Mouse (Mus musculus) macrophage (primary cell): ENCODE data around the gene Noxa1. TPM values are rescaled to one million over a fixed set of nuclear protein-coding genes. Genes with fewer than 3 reads are reported as not detected.

Experiments
- H3K27ac ChIP-seq: fragments of 350-480 bp; formaldehyde crosslinking; 2 replicates; pipeline ENCODE4 v1.9.0; 2021
- H3K36me3 ChIP-seq: fragments of 350-480 bp; formaldehyde crosslinking; 2 replicates; pipeline ENCODE4 v1.9.0; 2021; ENCODE audit errors: inconsistent target
- H3K4me3 ChIP-seq: fragments of 350-480 bp; formaldehyde crosslinking; 2 replicates; pipeline ENCODE4 v1.9.0; 2021; ENCODE audit errors: inconsistent target
- H3K79me2 ChIP-seq: fragments of 350-480 bp; formaldehyde crosslinking; 2 replicates; pipeline ENCODE4 v1.9.0; 2021; ENCODE audit errors: inconsistent target
- WGBS: methylation state at CpG from one replicate; pipeline ENCODE4 v1.1.7; 2026; ENCODE audit warnings: inconsistent platforms; ENCODE audit not compliant: missing documents; 5-methylcytosine and 5-hydroxymethylcytosine counted together
- polyA plus RNA-seq: library from polyadenylated mRNA; stranded (reverse); fragments of 250-400 nt; gene quantifications from 3 replicates; pipeline ENCODE4 v1.2.4, GENCODE M21; 2018; ENCODE audit warnings: inconsistent platforms

The Noxa1 gene
- polyA plus RNA-seq, 1 experiment from 2014 or later, result not detected

DNA sequence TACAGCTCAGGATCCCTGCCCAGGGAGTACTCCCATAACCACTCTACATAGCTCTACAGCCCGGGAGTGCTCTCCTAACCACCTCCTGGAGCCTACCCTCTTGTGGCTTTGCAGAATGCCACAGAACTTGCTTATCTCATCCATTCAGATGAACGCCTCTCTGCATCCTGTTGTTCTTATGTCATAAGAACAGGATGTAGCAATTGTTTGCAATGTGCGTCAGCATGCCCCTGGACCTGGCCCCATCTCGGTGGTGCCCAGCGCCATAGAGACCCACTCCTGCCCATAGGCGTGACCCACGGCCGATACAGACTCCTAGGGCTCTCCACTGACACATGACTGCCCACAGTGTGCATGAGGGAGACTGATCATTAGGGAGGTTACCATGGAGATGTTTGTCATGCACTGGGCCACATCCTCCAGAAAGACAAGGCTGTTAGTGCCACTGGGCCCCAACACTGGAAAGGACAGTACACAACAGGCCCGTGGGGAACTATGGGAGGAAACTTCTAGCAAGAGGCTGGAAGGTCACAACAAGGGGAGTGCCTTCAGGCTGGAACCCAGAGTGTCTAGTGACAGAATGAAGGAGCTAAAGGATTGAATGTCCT lies 16.3 kb upstream of the Noxa1 start:
- WGBS, result 14% methylated on average over 9 of the region's 9 CpGs
- Histone ChIP-seq H3K79me2 (no peaks in the 10 kb centered on the region), H3K4me3 (no peak overlapping the region), H3K27ac (no peak overlapping the region), H3K36me3 (no peaks in the 10 kb centered on the region)

DNA sequence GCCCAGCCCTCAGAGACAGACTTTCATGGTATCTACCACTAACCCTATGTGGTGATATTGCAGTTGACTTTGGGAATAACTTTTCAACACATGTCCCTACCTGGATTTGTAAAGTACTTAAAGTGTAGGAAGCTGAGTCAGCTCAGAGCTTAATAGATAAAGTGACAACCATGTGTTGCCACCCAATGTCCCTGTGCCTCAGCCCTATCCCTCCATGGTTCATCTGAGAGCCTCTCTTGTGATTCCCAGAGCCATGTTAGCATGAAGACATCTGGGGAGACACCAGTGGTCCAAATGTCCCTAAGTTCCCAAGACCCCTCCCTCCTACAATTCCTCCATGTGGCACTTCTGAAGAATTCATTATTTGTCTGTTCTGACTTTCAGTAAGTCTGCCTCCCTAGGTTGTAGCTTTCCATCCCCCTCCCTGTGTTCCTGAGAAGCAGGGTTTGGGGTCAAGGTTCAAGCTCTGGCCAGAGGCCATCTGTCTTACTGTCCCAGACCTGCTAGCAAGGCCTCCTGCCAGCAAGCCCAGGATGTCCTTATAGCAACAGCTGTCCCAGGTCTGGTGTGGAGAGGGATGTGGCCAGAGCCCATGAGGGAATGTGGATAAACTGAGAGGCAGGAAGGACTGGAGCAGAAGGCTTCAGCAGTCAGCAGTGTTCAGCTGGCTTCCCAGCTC lies 15.7 kb upstream of the Noxa1 start:
- Histone ChIP-seq H3K79me2 (no peaks in the 10 kb centered on the region), H3K27ac (no peak overlapping the region)

DNA sequence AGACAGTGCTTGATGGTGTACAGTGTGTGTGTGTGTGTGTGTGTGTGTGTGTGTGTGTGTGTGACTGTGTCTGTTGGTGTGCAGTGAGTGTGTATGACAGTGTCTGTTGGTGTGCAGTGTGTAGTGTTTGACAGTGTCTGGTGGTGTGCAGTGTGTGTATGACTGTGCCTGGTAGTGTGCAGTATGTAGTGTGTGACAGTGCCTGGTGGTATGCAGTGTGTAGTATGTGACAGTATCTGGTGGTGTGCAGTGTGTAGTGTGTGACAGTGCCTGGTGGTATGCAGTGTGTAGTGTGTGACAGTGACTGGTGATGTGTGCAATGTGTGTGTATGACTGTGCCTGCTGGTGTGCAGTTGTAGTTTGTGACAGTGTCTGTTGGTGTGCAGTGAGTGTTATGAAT lies 14.5 kb upstream of the Noxa1 start:
- Histone ChIP-seq H3K36me3 (no peaks in the 10 kb centered on the region), H3K27ac (no peak overlapping the region), H3K79me2 (no peaks in the 10 kb centered on the region), H3K4me3 (no peak overlapping the region)

More for the DNA sequence above, 15.7 kb upstream of the Noxa1 start:
- no peaks in the 10 kb centered on the region for H3K36me3 ChIP-seq
- H3K4me3 ChIP-seq, result no peak overlapping the region

DNA sequence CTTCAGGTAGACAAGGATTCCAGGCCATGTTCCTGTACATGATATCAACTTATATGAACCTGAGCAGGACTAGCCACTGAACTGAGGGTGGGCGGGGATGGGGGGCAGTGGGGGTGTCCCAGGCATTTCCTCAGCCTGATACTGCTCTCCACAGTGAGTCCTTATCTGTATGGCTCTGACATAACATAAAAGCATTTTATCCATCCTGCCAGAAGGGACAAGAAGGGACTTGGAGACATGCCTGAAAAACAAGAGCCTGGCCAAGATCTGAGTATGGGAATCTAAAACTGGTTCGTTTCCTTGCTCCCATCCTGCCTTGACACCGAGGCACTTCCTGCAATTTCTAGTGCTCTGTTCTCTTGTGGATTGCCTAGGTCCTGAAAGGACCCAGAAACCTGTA lies 11.1 kb upstream of the Noxa1 start:
- no peak overlapping the region for H3K27ac ChIP-seq
- no peak overlapping the region for H3K4me3 ChIP-seq
- H3K36me3 ChIP-seq, result no peaks in the 10 kb centered on the region
- H3K79me2 ChIP-seq, result no peaks in the 10 kb centered on the region
- 81% methylated on average over 3 of the region's 3 CpGs for WGBS

DNA sequence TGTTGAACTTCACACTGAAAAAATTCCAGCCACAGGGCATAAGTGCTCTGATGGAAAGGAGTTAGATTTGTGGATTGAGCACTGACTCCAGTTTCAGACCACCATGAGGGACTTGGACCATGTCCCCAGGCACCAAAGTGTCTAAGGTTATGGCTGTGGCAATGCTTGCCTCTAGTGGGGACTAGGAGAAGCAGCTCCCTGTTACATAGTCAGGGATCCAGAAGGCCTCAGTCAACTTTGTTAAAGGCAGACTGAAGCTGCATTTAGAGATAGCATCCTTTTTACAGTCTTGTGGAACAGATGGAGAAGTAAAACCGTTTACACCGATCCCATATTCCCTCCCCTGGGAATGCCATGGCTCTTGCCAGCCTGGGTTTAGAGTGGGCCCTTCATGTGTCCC lies 9.2 kb upstream of the Noxa1 start:
- no peak overlapping the region for H3K4me3 ChIP-seq
- no peak overlapping the region for H3K27ac ChIP-seq
- H3K79me2 ChIP-seq, result no peaks in the 10 kb centered on the region
- WGBS, result 84% methylated on average over 2 of the region's 2 CpGs
- no peaks in the 10 kb centered on the region for H3K36me3 ChIP-seq

- H3K4me3 ChIP-seq, result no peak overlapping the region
- WGBS, result 76% methylated on average over 3 of the region's 3 CpGs
These were observed 4.8 kb upstream of the Noxa1 start for GRCm38 (mm10) chr2:25099703-25100102.

DNA sequence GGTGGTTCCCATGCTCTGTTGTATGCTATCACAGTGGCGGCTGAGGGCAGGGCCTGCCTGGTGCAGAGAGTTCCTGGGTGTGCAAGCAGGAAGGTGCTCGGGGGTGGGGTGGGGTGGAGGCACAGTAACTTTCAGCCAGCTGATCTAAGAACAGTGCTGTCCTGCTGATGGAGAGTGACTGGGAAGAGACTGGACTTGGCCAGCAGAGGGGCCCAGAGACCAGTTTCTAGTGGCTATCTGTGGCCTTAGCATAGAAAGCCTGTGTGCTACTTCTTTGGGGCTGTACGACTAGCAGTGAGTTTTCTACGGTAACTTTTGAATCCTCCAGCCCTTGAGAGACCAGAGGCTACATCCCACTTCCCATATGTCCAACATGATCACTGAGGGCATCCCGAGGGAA lies 4.0 kb upstream of the Noxa1 start:
- H3K79me2 ChIP-seq, result no peaks in the 10 kb centered on the region
- no peaks in the 10 kb centered on the region for H3K36me3 ChIP-seq
- 65% methylated on average over 5 of the region's 5 CpGs for WGBS
- no peak overlapping the region for H3K27ac ChIP-seq
- no peak overlapping the region for H3K4me3 ChIP-seq

More at GRCm38 (mm10) chr2:25099703-25100102, 4.8 kb upstream of the Noxa1 start:
- Histone ChIP-seq H3K36me3 (no peaks in the 10 kb centered on the region), H3K79me2 (no peaks in the 10 kb centered on the region), H3K27ac (no peak overlapping the region)

- Histone ChIP-seq H3K27ac (no peak overlapping the region), H3K36me3 (no peaks in the 10 kb centered on the region), H3K4me3 (no peak overlapping the region), H3K79me2 (no peaks in the 10 kb centered on the region)
- 90% methylated on average over 3 of the region's 3 CpGs for WGBS
These were observed 3.2 kb upstream of the Noxa1 start for GRCm38 (mm10) chr2:25098005-25098615.

DNA sequence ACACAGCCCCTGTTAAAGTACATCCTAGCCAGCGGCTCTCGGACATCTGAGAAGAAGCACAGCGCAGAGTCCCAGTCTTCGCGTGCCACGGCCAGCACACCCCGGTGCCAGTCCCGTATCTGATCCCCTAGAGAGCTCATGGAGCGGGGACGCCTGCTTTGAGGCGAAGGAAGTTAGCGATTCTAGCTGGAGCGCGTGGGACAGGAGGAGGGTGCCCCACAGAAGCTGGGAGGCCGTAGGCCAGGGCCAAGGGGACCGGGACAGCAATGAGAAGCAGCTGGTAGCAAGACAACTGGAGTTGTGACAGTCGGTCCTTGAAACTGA lies 202 bp downstream of the Noxa1 start:
- H3K27ac ChIP-seq, result no peak overlapping the region
- H3K36me3 ChIP-seq, result no peaks in the 10 kb centered on the region
- H3K4me3 ChIP-seq, result no peak overlapping the region
- no peaks in the 10 kb centered on the region for H3K79me2 ChIP-seq
- 62% methylated on average over 17 of the region's 17 CpGs for WGBS

DNA sequence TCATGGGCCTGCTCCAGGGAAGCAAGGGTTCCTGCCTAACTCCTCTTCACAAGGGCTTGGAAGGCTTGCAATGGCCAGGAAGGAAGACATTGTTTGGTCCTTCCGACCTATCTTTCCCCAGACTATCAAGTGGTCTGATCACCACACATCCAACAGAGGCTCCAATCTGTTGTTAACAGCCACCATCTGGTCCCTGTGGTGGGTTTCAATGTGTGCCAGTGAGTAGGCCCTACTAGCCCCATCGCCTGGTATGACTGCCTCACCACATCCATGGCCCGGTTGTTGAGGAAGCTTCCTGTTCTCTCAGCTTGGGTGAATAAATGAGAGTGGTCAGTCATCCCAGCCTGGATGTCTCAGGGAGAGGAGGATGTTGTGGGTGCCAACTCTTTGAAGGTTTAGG lies 6.3 kb downstream of the Noxa1 start:
- Histone ChIP-seq H3K36me3 (no peaks in the 10 kb centered on the region), H3K4me3 (no peak overlapping the region), H3K27ac (no peak overlapping the region), H3K79me2 (no peaks in the 10 kb centered on the region)
- WGBS, result 81% methylated on average over 3 of the region's 3 CpGs

DNA sequence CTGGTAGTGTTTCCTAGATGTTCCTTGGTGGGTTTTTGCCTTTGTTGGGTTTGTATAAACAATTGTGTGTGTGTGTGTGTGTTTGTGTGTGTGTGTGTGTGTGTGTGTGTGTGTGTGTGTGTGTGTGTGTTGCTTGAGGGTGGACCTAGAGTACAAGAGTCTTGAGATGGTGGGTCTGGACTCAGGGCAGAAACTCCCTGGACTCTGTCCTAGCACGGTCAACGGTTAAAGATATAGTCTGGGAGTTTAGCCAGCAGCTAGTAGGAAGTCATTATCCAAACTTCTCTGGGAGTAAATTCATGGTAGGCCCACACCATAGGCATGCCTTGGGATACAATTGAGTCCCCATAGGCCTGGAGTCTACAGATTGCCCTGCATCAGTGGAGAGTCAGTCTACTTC lies 7.1 kb downstream of the Noxa1 start:
- Histone ChIP-seq H3K27ac (no peak overlapping the region), H3K4me3 (no peak overlapping the region), H3K79me2 (no peaks in the 10 kb centered on the region), H3K36me3 (no peaks in the 10 kb centered on the region)
- whole genome bisulfite sequencing, result 100% methylated on average over 2 of the region's 2 CpGs

DNA sequence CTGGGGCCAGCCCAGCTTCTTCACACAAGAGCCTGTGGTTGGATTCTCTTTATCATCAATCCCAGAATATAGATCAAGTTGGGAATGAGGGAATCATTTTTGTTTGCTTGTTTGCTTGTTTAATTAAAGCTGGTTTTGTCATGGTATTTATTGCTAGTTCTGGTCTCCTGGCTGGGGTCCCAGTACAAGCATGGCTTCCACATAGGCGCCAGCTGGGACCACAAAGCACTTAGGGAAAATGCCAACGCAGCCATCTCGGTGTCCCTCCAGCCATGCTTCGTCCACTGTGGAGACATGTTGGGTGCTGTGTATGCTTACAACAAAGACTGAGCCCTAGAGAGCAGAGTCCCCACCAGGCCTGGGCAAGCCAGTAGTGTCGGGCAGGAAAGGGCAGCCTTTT lies 9.4 kb downstream of the Noxa1 start:
- WGBS, result 93% methylated on average over 5 of the region's 5 CpGs
- Histone ChIP-seq H3K79me2 (no peaks in the 10 kb centered on the region), H3K4me3 (no peak overlapping the region), H3K27ac (no peak overlapping the region), H3K36me3 (no peaks in the 10 kb centered on the region)

DNA sequence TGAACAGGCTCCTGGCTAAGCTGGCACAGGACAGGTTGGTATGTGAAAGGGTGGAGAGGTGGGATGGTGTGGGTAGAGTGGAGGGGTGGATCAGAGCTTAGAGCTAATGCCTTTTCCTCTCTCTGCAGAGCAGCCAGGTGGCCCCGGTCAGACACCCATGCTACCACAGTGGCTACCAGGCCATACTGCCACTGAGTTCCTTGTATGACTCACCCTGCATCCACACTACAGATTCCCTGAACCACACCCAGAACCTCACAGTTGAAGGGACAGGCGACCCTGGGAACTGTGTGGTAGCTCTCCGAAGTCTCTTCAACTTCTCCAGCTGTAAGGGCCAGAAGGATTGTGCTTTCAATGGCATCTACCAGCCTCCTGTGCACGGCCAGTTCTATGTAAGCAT lies 11.3 kb downstream of the Noxa1 start:
- Histone ChIP-seq H3K79me2 (no peaks in the 10 kb centered on the region), H3K4me3 (no peak overlapping the region), H3K27ac (no peak overlapping the region), H3K36me3 (no peaks in the 10 kb centered on the region)
- WGBS, result 93% methylated on average over 4 of the region's 4 CpGs

GRCm38 (mm10) chr2:25080076-25080475 lies 14.9 kb downstream of the Noxa1 start, which contains the start of gene Entpd8:
Entpd8 (plus strand) TSS chr2:25080304.
- 92% methylated on average over 5 of the region's 5 CpGs for WGBS
- no peaks in the 10 kb centered on the region for H3K79me2 ChIP-seq
- no peaks in the 10 kb centered on the region for H3K36me3 ChIP-seq
- no peak within 1 kb of the TSS for H3K27ac ChIP-seq
- no peak within 1 kb of the TSS for H3K4me3 ChIP-seq

GRCm38 (mm10) chr2:25078967-25079366 lies 16.0 kb downstream of the Noxa1 start:
- 88% methylated on average over 1 of the region's 1 CpGs for WGBS
- Histone ChIP-seq H3K36me3 (no peaks in the 10 kb centered on the region), H3K79me2 (no peaks in the 10 kb centered on the region), H3K4me3 (no peak overlapping the region), H3K27ac (no peak overlapping the region)
